Mouse (Mus musculus): ENCODE results near the gene Kcnk7.

Kcnk7 gene

DNA sequence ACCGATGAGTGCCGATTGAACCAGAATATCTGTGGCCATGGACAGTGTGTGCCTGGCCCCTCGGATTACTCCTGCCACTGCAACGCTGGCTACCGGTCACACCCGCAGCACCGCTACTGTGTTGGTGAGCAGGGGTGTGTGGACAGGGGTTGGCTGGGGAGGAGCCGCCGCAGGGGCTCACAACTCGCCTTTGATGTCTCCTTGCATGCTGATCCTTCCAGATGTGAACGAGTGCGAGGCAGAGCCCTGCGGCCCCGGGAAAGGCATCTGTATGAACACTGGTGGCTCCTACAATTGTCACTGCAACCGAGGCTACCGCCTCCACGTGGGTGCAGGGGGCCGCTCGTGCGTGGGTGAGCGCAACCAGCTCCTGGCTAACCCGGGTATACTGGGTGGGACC lies 46.8 kb downstream of the Kcnk7 start:
- no peak for DNase-seq (ENCODE audit: low spot score in 2 of 2)

GRCm38 (mm10) chr19:5751742-5752141 lies 47.6 kb downstream of the Kcnk7 start:
- no peak for DNase-seq (ENCODE audit: low spot score in 2 of 2)

DNA sequence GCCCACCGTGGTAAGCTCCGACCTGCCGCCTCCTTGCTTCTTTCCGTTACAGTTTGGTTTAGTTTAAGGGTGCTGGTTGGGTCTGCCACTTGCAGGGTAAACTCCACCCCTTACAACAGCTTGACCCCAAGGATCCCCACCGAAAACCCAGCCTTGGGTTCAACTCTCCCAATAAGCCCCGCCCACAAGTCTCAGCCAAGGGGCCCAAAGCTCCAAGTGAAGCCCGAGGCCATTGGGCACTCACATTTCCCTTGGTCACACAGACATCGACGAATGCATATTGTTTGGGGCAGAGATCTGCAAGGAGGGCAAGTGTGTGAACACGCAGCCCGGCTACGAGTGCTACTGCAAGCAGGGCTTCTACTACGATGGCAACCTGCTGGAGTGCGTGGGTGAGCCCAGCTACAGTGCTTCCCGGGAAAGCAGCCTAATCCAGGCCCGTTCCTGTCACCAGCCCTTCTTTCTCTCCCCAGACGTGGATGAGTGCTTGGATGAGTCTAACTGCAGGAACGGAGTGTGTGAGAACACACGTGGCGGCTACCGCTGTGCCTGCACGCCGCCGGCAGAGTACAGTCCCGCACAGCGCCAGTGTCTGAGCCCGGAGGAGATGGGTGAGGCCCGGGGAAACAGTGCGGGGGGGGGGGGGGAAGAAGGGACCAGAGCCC lies 52.3 kb downstream of the Kcnk7 start:
- peak; percentile 66 to 74 for DNase-seq (ENCODE audit: low spot score in 2 of 2)
